ENCODE assay signal across 17 mouse cellular contexts in the genomic region with DNA sequence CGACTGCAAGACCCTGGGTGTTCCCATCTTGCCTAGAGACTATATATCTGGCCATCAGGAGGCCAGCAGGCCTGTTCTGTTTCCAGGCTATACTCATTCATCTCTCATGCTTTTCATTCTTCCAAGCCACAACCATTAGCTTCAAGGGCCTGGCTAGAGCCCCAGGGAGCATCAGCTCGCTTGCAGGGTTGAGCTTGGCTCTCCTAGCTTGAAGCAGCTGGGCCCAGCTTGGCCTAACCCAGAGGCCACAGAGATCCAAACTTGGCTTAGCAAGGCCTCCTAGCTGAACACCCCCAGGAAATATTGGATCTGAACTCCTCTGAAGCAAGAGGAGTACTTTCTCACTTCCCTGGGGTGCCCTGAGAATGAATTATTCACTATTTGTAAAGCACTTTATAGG. TPM values are rescaled to one million over a fixed set of nuclear protein-coding genes. Genes with fewer than 3 reads are reported as not detected.
DNase-seq lines count a peak whose midpoint lies in the region; ATAC-seq and TF ChIP-seq lines count a peak whose summit lies in the region.
"Had no signal": no experiment of that assay in that cellular context is flagged by ENCODE, and none has a peak within 500 bp of the region (broad histone marks: within the 10 kb centered on the region; RNA-seq: fewer than 3 reads in every experiment).

No protein-coding gene starts in this region.

- H3K36me3 ChIP-seq in embryonic facial prominence, embryonic 14.5 days (ENCODE audit: control insufficient read depth, insufficient read depth, low read length) = no peaks in the 10 kb centered on the region
- no peaks in the 10 kb centered on the region for H3K36me3 ChIP-seq in embryonic facial prominence, embryonic 10.5 days (replicated peaks)
- no peaks in the 10 kb centered on the region for H3K36me3 ChIP-seq in hindbrain, embryonic 14.5 days (replicated peaks; ENCODE audit: control insufficient read depth, insufficient read depth)
- H3K36me3 ChIP-seq: embryonic facial prominence, embryonic 15.5 days; forebrain, embryonic 12.5 days; limb, embryonic 15.5 days; lung, embryonic 15.5 days had no signal

- TF ChIP-seq CTCF in lung, adult 2 months (IDR thresholded peaks at IDR 0.05; ENCODE audit: insufficient read depth, low read length) = no peak

- no peak overlapping the region for H3K4me3 ChIP-seq in embryonic facial prominence, embryonic 14.5 days (ENCODE audit: low read depth, low read length)
- no peak overlapping the region for H3K4me3 ChIP-seq in embryonic facial prominence, embryonic 10.5 days
- no peak overlapping the region for H3K4me3 ChIP-seq in lung, adult 2 months (replicated peaks; ENCODE audit: extremely low read depth, low read depth, low read length)
- H3K4me3 ChIP-seq in hindbrain, embryonic 14.5 days (replicated peaks; ENCODE audit: low read length) = no peak overlapping the region
- H3K4me3 ChIP-seq: embryonic facial prominence, embryonic 15.5 days; forebrain, embryonic 12.5 days; limb, embryonic 15.5 days; lung, embryonic 15.5 days had no signal

- TF ChIP-seq POLR2A in lung, adult 2 months (IDR thresholded peaks at IDR 0.05; ENCODE audit: borderline replicate concordance, extremely low read depth, low read depth, low read length) = no peak

- H3K9ac ChIP-seq in embryonic facial prominence, embryonic 14.5 days (ENCODE audit: low read depth, low read length) = no peak overlapping the region
- no peak overlapping the region for H3K9ac ChIP-seq in hindbrain, embryonic 14.5 days
- H3K9ac ChIP-seq: embryonic facial prominence, embryonic 15.5 days; forebrain, embryonic 12.5 days; limb, embryonic 15.5 days; lung, embryonic 15.5 days had no signal

- no peak overlapping the region for H3K4me2 ChIP-seq in embryonic facial prominence, embryonic 14.5 days (ENCODE audit: low read depth, low read length)
- no peak overlapping the region for H3K4me2 ChIP-seq in hindbrain, embryonic 14.5 days (replicated peaks)
- H3K4me2 ChIP-seq: embryonic facial prominence, embryonic 15.5 days; forebrain, embryonic 12.5 days; limb, embryonic 15.5 days; lung, embryonic 15.5 days had no signal

- DNase-seq in embryonic facial prominence, embryonic 14.5 days (ENCODE audit: low spot score) = peak; percentile 5
- no peak for DNase-seq in embryonic facial prominence, embryonic 10.5 days (ENCODE audit: low spot score)
- DNase-seq in kidney, postnatal 10 days = peak; percentile 83
- DNase-seq in kidney, postnatal 25 days = no peak
- DNase-seq in lung, adult 2 months = peak; percentile 7
- peak; percentile 33 for DNase-seq in testis, postnatal 14 days (ENCODE audit: low spot score)
- no peak for DNase-seq in hindbrain, embryonic 14.5 days (ENCODE audit: low spot score)
- no peak for DNase-seq in cerebellum, postnatal 14 days
- DNase-seq: midbrain, embryonic 14.5 days; right cerebral cortex, postnatal 25 days had no signal

- no peak for ATAC-seq in embryonic facial prominence, embryonic 14.5 days (ENCODE audit: low read depth)
- no peak for ATAC-seq in hindbrain, embryonic 14.5 days (ENCODE audit: low FRiP score)
- ATAC-seq: hindbrain, embryonic 16.5 days; Patski had no signal

- H3K9me3 ChIP-seq in embryonic facial prominence, embryonic 14.5 days (ENCODE audit: control insufficient read depth, low read length) = no peaks in the 10 kb centered on the region; the same call in 1 of the 2 replicates
- H3K9me3 ChIP-seq in embryonic facial prominence, embryonic 10.5 days = no peaks in the 10 kb centered on the region
- peaks cover 8% of the 10 kb centered on the region for H3K9me3 ChIP-seq in hindbrain, embryonic 14.5 days (ENCODE audit: control insufficient read depth, low read length)
- H3K9me3 ChIP-seq: limb, embryonic 15.5 days; lung, embryonic 15.5 days had no signal

- WGBS in embryonic facial prominence, embryonic 14.5 days = 70% methylated on average over 2 of the region's 2 CpGs
- 95% methylated on average over 2 of the region's 2 CpGs for WGBS in embryonic facial prominence, embryonic 10.5 days
- 61% methylated on average over 2 of the region's 2 CpGs for WGBS in lung, adult 2 months
- 77% methylated on average over 2 of the region's 2 CpGs for WGBS in hindbrain, embryonic 14.5 days

- H3K4me1 ChIP-seq in embryonic facial prominence, embryonic 14.5 days (ENCODE audit: control insufficient read depth, insufficient read depth, low read length) = no peaks in the 10 kb centered on the region
- H3K4me1 ChIP-seq in embryonic facial prominence, embryonic 10.5 days = no peaks in the 10 kb centered on the region
- no peaks in the 10 kb centered on the region for H3K4me1 ChIP-seq in lung, adult 2 months (ENCODE audit: control insufficient read depth, insufficient read depth, low read length)
- H3K4me1 ChIP-seq in hindbrain, embryonic 14.5 days (replicated peaks; ENCODE audit: control insufficient read depth, insufficient read depth, low read length) = no peaks in the 10 kb centered on the region
- H3K4me1 ChIP-seq: embryonic facial prominence, embryonic 15.5 days; forebrain, embryonic 12.5 days; limb, embryonic 15.5 days; lung, embryonic 15.5 days had no signal

- H3K27ac ChIP-seq in embryonic facial prominence, embryonic 14.5 days (replicated peaks; ENCODE audit: low read depth, low read length) = no peak overlapping the region
- H3K27ac ChIP-seq in embryonic facial prominence, embryonic 10.5 days (replicated peaks) = no peak overlapping the region
- no peak overlapping the region for H3K27ac ChIP-seq in hindbrain, embryonic 14.5 days
- H3K27ac ChIP-seq: embryonic facial prominence, embryonic 15.5 days; forebrain, embryonic 12.5 days; limb, embryonic 15.5 days; lung, embryonic 15.5 days had no signal

- no peaks in the 10 kb centered on the region for H3K27me3 ChIP-seq in embryonic facial prominence, embryonic 14.5 days (replicated peaks; ENCODE audit: control insufficient read depth, insufficient read depth, low read length)
- H3K27me3 ChIP-seq in embryonic facial prominence, embryonic 10.5 days (replicated peaks; ENCODE audit: low read depth, poor library complexity, severe bottlenecking) = no peaks in the 10 kb centered on the region
- no peaks in the 10 kb centered on the region for H3K27me3 ChIP-seq in hindbrain, embryonic 14.5 days (ENCODE audit: control insufficient read depth, insufficient read depth, low read length)
- H3K27me3 ChIP-seq: embryonic facial prominence, embryonic 15.5 days; forebrain, embryonic 12.5 days; limb, embryonic 15.5 days; lung, embryonic 15.5 days had no signal

RNA-seq across cellular contexts. Expression of a gene that starts 50.3 kb away (rescaled TPM):
- 2.9 and 3.1 TPM in 2 replicates for polyA plus RNA-seq in embryonic facial prominence, embryonic 14.5 days (2014; fragmentation: Nextera tagmentation; extraction: Ambion mirVana)
- polyA plus RNA-seq in embryonic facial prominence, embryonic 10.5 days (2016; fragmentation: Nextera tagmentation; extraction: Ambion mirVana) = 0.18 and 0.61 TPM in 2 replicates
- polyA plus RNA-seq in lung, adult 2 months (2012; rRNA removed) = 0.55 and 2.2 TPM in 2 replicates
- polyA plus RNA-seq in hindbrain, embryonic 14.5 days (2014; fragmentation: Nextera tagmentation; extraction: Ambion mirVana) = 0.04 and 0.17 TPM in 2 replicates
- polyA plus RNA-seq: forebrain, embryonic 12.5 days; midbrain, embryonic 14.5 days; Patski; thymus, postnatal 0 days had no signal

RNA-seq across cellular contexts. Expression of a gene that starts 50.4 kb away (rescaled TPM):
- 1.6 and 2.7 TPM in 2 replicates for polyA plus RNA-seq in embryonic facial prominence, embryonic 14.5 days (2014; fragmentation: Nextera tagmentation; extraction: Ambion mirVana)
- polyA plus RNA-seq in embryonic facial prominence, embryonic 10.5 days (2016; fragmentation: Nextera tagmentation; extraction: Ambion mirVana) = 0.10 and 0.24 TPM in 2 replicates
- polyA plus RNA-seq in lung, adult 2 months (2012; rRNA removed) = 2.0 and 2.4 TPM in 2 replicates
- 0.86 and 0.97 TPM in 2 replicates for polyA plus RNA-seq in hindbrain, embryonic 14.5 days (2014; fragmentation: Nextera tagmentation; extraction: Ambion mirVana)
- polyA plus RNA-seq: Patski had no signal

Comparison
In these comparisons a context has a peak if more than half of its experiments do, and no peak if none do; other contexts are left out.
1. DNase-seq: peak in embryonic facial prominence, embryonic 14.5 days (single experiment), kidney, postnatal 10 days (single experiment), lung, adult 2 months (single experiment) and testis, postnatal 14 days (single experiment); none in embryonic facial prominence, embryonic 10.5 days (single experiment), kidney, postnatal 25 days (0 of 2), hindbrain, embryonic 14.5 days (single experiment) and cerebellum, postnatal 14 days (0 of 2).